Mouse (Mus musculus) olfactory bulb, adult 2 months (tissue): ENCODE data around the gene Eif2b5. TPM values are rescaled to one million over a fixed set of nuclear protein-coding genes. Genes with fewer than 3 reads are reported as not detected.
"Not testable (repeated sequence)": the region's sequence is repeated elsewhere in the genome, so short reads cannot be mapped to it uniquely, and the experiment has no call there.

ENCODE experiments used
- H3K27ac ChIP-seq: fragments of 200-500 bp; 2 replicates; pipeline ENCODE4 v1.5.1; 2012; ENCODE audit warnings: low read depth, low read length; ENCODE audit not compliant: insufficient read depth
- H3K4me1 ChIP-seq: fragments of 200-500 bp; 2 replicates; pipeline ENCODE4 v1.6.1; 2012; ENCODE audit warnings: low read length; ENCODE audit not compliant: control insufficient read depth, insufficient read depth
- H3K4me3 ChIP-seq: fragments of 200-500 bp; 2 replicates; pipeline ENCODE4 v1.5.1; 2012; ENCODE audit warnings: mild to moderate bottlenecking, low read depth, low read length, moderate library complexity; ENCODE audit not compliant: insufficient read depth
- CTCF ChIP-seq: fragments of 200-500 bp; IDR thresholded peaks from 2 replicates; pipeline ENCODE4 v1.5.1; 2012; ENCODE audit warnings: low read depth, mild to moderate bottlenecking, low read length, moderate library complexity; ENCODE audit not compliant: insufficient read depth
- POLR2A ChIP-seq: fragments of 200-500 bp; IDR thresholded peaks from 2 replicates; pipeline ENCODE4 v1.6.1; 2012; ENCODE audit warnings: mild to moderate bottlenecking, low read depth, low read length, moderate library complexity; ENCODE audit not compliant: insufficient read depth
- WGBS: fragments of 180-500 bp; shearing (Covaris S2); methylation state at CpG from one replicate; pipeline ENCODE4 v1.1.7; 2018; 5-methylcytosine and 5-hydroxymethylcytosine counted together
- polyA plus RNA-seq: library from polyadenylated mRNA; stranded (reverse); fragments of >200 nt; gene quantifications from 2 replicates; pipeline ENCODE4 v1.2.4, GENCODE M21; 2012; ENCODE audit warnings: low replicate concordance; ENCODE audit not compliant: missing spikeins, insufficient read depth, insufficient read length

The Eif2b5 gene
- polyA plus RNA-seq, 1 experiment = not detected

- H3K27ac ChIP-seq = no peak overlapping the region
- TF ChIP-seq CTCF (no peak), POLR2A (no peak)
- no peaks in the 10 kb centered on the region for H3K4me1 ChIP-seq
- H3K4me3 ChIP-seq = no peak overlapping the region
- WGBS = 96% methylated on average over 8 of the region's 8 CpGs
Measured at GRCm38 (mm10) chr16:20474211-20474610, 24.4 kb upstream of the Eif2b5 start.

GRCm38 (mm10) chr16:20474786-20475185, 23.8 kb upstream of the Eif2b5 start:
- WGBS = 90% methylated on average over 6 of the region's 6 CpGs
- TF ChIP-seq CTCF (no peak), POLR2A (no peak)
- H3K4me1 ChIP-seq = no peaks in the 10 kb centered on the region
- H3K4me3 ChIP-seq = no peak overlapping the region
- H3K27ac ChIP-seq = no peak overlapping the region

GRCm38 (mm10) chr16:20475335-20475734, 23.3 kb upstream of the Eif2b5 start:
- no peaks in the 10 kb centered on the region for H3K4me1 ChIP-seq
- H3K4me3 ChIP-seq = no peak overlapping the region
- no peak for TF ChIP-seq POLR2A
- TF ChIP-seq CTCF = no peak
- 95% methylated on average over 1 of the region's 1 CpGs for WGBS
- H3K27ac ChIP-seq = no peak overlapping the region

GRCm38 (mm10) chr16:20476857-20477256, 21.8 kb upstream of the Eif2b5 start:
- Histone ChIP-seq H3K27ac (no peak overlapping the region), H3K4me3 (no peak overlapping the region), H3K4me1 (no peaks in the 10 kb centered on the region)
- TF ChIP-seq POLR2A = no peak
- TF ChIP-seq CTCF = no peak
- 60% methylated on average over 1 of the region's 1 CpGs for WGBS

- Histone ChIP-seq H3K4me3 (no peak overlapping the region), H3K27ac (no peak overlapping the region), H3K4me1 (no peaks in the 10 kb centered on the region)
- TF ChIP-seq POLR2A = no peak
- no peak for TF ChIP-seq CTCF
- WGBS = 60% methylated on average over 3 of the region's 3 CpGs
Measured at GRCm38 (mm10) chr16:20477270-20477669, 21.3 kb upstream of the Eif2b5 start.

GRCm38 (mm10) chr16:20478504-20478903, 20.1 kb upstream of the Eif2b5 start:
- 83% methylated on average over 2 of the region's 2 CpGs for WGBS
- TF ChIP-seq CTCF = no peak
- H3K27ac ChIP-seq = no peak overlapping the region
- no peak overlapping the region for H3K4me3 ChIP-seq
- H3K4me1 ChIP-seq = no peaks in the 10 kb centered on the region

GRCm38 (mm10) chr16:20479026-20479760, 19.4 kb upstream of the Eif2b5 start:
- WGBS = 96% methylated on average over 12 of the region's 12 CpGs

GRCm38 (mm10) chr16:20480115-20480514, 18.5 kb upstream of the Eif2b5 start:
- WGBS = 19% methylated on average over 3 of the region's 3 CpGs
- no peak for TF ChIP-seq POLR2A
- no peak for TF ChIP-seq CTCF
- Histone ChIP-seq H3K4me3 (no peak overlapping the region), H3K27ac (no peak overlapping the region), H3K4me1 (no peaks in the 10 kb centered on the region)

More at GRCm38 (mm10) chr16:20479026-20479760, 19.4 kb upstream of the Eif2b5 start:
- H3K27ac ChIP-seq, H3K4me1 ChIP-seq, H3K4me3 ChIP-seq: not testable (repeated sequence)

GRCm38 (mm10) chr16:20481746-20482145, 16.9 kb upstream of the Eif2b5 start:
- WGBS = 68% methylated on average over 2 of the region's 2 CpGs

GRCm38 (mm10) chr16:20483716-20484115, 14.9 kb upstream of the Eif2b5 start:
- not testable (repeated sequence) for H3K4me3 ChIP-seq, H3K27ac ChIP-seq, H3K4me1 ChIP-seq
- WGBS = 90% methylated on average over 7 of the region's 7 CpGs

More at GRCm38 (mm10) chr16:20481746-20482145, 16.9 kb upstream of the Eif2b5 start:
- Histone ChIP-seq H3K4me3 (no peak overlapping the region), H3K4me1 (no peaks in the 10 kb centered on the region), H3K27ac (no peak overlapping the region)
- TF ChIP-seq CTCF (no peak), POLR2A (no peak)
